Mouse (Mus musculus): ENCODE results near the gene Bbs9. TPM values are rescaled to one million over a fixed set of nuclear protein-coding genes. Genes with fewer than 3 reads are reported as not detected.

Bbs9 gene
- total and polyA plus RNA-seq, 3 experiments = 6.9 to 9.1 (median 7.8) TPM

GRCm38 (mm10) chr9:22494203-22494807 lies 18.8 kb downstream of the Bbs9 start:
- in situ Hi-C loops (cut with MboI; ENCODE audit: low pct_ligation_motif_present, low pct_unique_long_range_greater_than_20kb, low sequenced_read_pairs) = no loop called here
- Histone ChIP-seq H3K4me1 (ENCODE audit: control insufficient read depth in 1 of 2, insufficient read depth in 2 of 2) (no peaks in the 10 kb centered on the region), H3K4me2 (ENCODE audit: insufficient read depth, low read depth, poor library complexity, severe bottlenecking) (no peak overlapping the region), H3K27me3 (replicated peaks) (no peaks in the 10 kb centered on the region), H3K4me3 (replicated peaks in 1 of 3; ENCODE audit: low read depth in 2 of 3, low read length in 2 of 3, poor library complexity in 1 of 3) (no peak overlapping the region), H3K79me2 (replicated peaks; ENCODE audit: control insufficient read depth, extremely low read depth, insufficient read depth, poor library complexity, severe bottlenecking) (no peaks in the 10 kb centered on the region), H3K27ac (ENCODE audit: insufficient read depth, low read depth) (no peak overlapping the region), H3K9ac (ENCODE audit: insufficient read depth, low read depth) (no peak overlapping the region), H3K9me3 (replicated peaks; ENCODE audit: low read length) (peaks cover 3% of the 10 kb centered on the region), H3K36me3 (replicated peaks in 1 of 2; ENCODE audit: control insufficient read depth in 1 of 2, insufficient read depth in 1 of 2, low read length in 1 of 2) (peaks cover 0 to 2% of the 10 kb centered on the region in 2 experiments)
- no peak for DNase-seq (ENCODE audit: extremely low read depth)
- dilution Hi-C loops (cut with MboI; ENCODE audit: extremely low pct_ligation_motif_present, extremely low pct_unique_long_range_greater_than_20kb, low sequenced_read_pairs) = no loop called here
- no peak for TF ChIP-seq EP300 (IDR thresholded peaks at IDR 0.05; ENCODE audit: low read length)
- no peak for TF ChIP-seq RAD21 (IDR thresholded peaks at IDR 0.05; ENCODE audit: low read depth, low read length)
- no peak for TF ChIP-seq KAT2A (IDR thresholded peaks at IDR 0.05; ENCODE audit: insufficient replicate concordance, low read length)
- no peak for TF ChIP-seq MAX (IDR thresholded peaks at IDR 0.05; ENCODE audit: low read length)
- TF ChIP-seq CTCF (conservative IDR thresholded peaks at IDR 0.05 in 1 of 2, IDR thresholded peaks at IDR 0.05 in 1 of 2; ENCODE audit: low read depth in 2 of 2, low read length in 2 of 2) = no peak
- no peak for TF ChIP-seq ETS1 (conservative IDR thresholded peaks at IDR 0.05; ENCODE audit: low read depth, low read length)
- no peak for TF ChIP-seq POLR2A (IDR thresholded peaks at IDR 0.05; ENCODE audit: low read depth, low read length)
- TF ChIP-seq MAFK (IDR thresholded peaks at IDR 0.05; ENCODE audit: insufficient replicate concordance, low read length) = no peak
- no peak for TF ChIP-seq ZC3H11A (IDR thresholded peaks at IDR 0.05; ENCODE audit: low read depth, low read length)
- TF ChIP-seq ZKSCAN1 (IDR thresholded peaks at IDR 0.05; ENCODE audit: borderline replicate concordance, low read depth, low read length) = no peak
- TF ChIP-seq UBTF (IDR thresholded peaks at IDR 0.05; ENCODE audit: low read depth, low read length) = no peak
- no peak for TF ChIP-seq GABPA (IDR thresholded peaks at IDR 0.05; ENCODE audit: insufficient replicate concordance, low read depth, low read length)

- Histone ChIP-seq H3K4me2 (ENCODE audit: insufficient read depth, low read depth, poor library complexity, severe bottlenecking) (no peak overlapping the region), H3K27ac (ENCODE audit: insufficient read depth, low read depth) (no peak overlapping the region), H3K79me2 (replicated peaks; ENCODE audit: control insufficient read depth, extremely low read depth, insufficient read depth, poor library complexity, severe bottlenecking) (no peaks in the 10 kb centered on the region), H3K4me1 (ENCODE audit: control insufficient read depth in 1 of 2, insufficient read depth in 2 of 2) (peaks cover 0 to 2% of the 10 kb centered on the region in 2 experiments; a peak in 1 of 4 replicates), H3K9me3 (replicated peaks; ENCODE audit: low read length) (peaks cover 3% of the 10 kb centered on the region), H3K9ac (ENCODE audit: insufficient read depth, low read depth) (no peak overlapping the region), H3K27me3 (replicated peaks) (no peaks in the 10 kb centered on the region), H3K36me3 (replicated peaks in 1 of 2; ENCODE audit: control insufficient read depth in 1 of 2, insufficient read depth in 1 of 2, low read length in 1 of 2) (peaks cover 5 to 6% of the 10 kb centered on the region in 2 experiments), H3K4me3 (replicated peaks in 1 of 3; ENCODE audit: low read depth in 2 of 3, low read length in 2 of 3, poor library complexity in 1 of 3) (no peak overlapping the region)
- peak in 1 of 2 experiments; percentile 19; a peak in 2 of 4 replicates for TF ChIP-seq CTCF (conservative IDR thresholded peaks at IDR 0.05 in 1 of 2, IDR thresholded peaks at IDR 0.05 in 1 of 2; ENCODE audit: low read depth in 2 of 2, low read length in 2 of 2)
- TF ChIP-seq EP300 (IDR thresholded peaks at IDR 0.05; ENCODE audit: low read length) = no peak
- in situ Hi-C loops (cut with MboI; ENCODE audit: low pct_ligation_motif_present, low pct_unique_long_range_greater_than_20kb, low sequenced_read_pairs) = no loop called here
- DNase-seq (ENCODE audit: extremely low read depth) = no peak
- dilution Hi-C loops (cut with MboI; ENCODE audit: extremely low pct_ligation_motif_present, extremely low pct_unique_long_range_greater_than_20kb, low sequenced_read_pairs) = no loop called here
Measured at GRCm38 (mm10) chr9:22495133-22495532, 19.6 kb downstream of the Bbs9 start.
